Comparison of ENCODE assay signal across 8 mouse cellular contexts in the genomic region with DNA sequence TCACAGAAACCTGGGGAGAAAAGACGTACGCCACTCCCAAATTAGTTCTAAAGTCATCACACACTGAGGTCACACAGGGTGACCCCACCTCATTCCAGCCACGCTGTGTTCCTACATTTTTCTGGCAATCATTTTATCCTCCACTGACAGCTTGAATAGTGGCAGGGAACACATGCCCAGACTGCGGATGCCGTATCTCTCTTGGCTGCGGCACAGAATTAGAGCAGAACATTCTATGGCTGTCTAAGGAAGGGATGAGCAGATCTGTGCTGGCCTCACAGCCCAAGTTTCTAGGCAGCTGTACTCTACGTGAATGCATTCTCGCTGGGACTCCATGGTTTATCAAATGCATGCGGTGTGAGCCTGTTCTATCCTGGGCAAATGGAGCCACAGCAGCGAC. TPM values are rescaled to one million over a fixed set of nuclear protein-coding genes. Genes with fewer than 3 reads are reported as not detected.
DNase-seq lines count a peak whose midpoint lies in the region; ATAC-seq and TF ChIP-seq lines count a peak whose summit lies in the region.

No protein-coding gene starts in this region.

- no peak overlapping the region for H3K4me2 ChIP-seq in intestine, embryonic 14.5 days (ENCODE audit: low read length)
- no peak overlapping the region for H3K4me2 ChIP-seq in intestine, embryonic 15.5 days (replicated peaks)

- no peak for ATAC-seq in intestine, embryonic 14.5 days (replicated peaks; ENCODE audit: low FRiP score, low TSS enrichment, low read depth)
- no peak; the same call in 1 of the 2 replicates for ATAC-seq in intestine, embryonic 15.5 days
- no peak for ATAC-seq in granulocyte monocyte progenitor cell, adult 5-6 weeks (replicated peaks; ENCODE audit: poor library complexity, severe bottlenecking)
- ATAC-seq in megakaryocyte-erythroid progenitor cell, adult 5-6 weeks (replicated peaks; ENCODE audit: low FRiP score, low TSS enrichment, poor library complexity, severe bottlenecking), result no peak

- H3K9ac ChIP-seq in intestine, embryonic 14.5 days (ENCODE audit: low read length), result no peak overlapping the region
- no peak overlapping the region for H3K9ac ChIP-seq in intestine, embryonic 15.5 days
- H3K9ac ChIP-seq in heart, adult 2 months (ENCODE audit: low read depth, low read length), result no peak overlapping the region

- H3K36me3 ChIP-seq in intestine, embryonic 14.5 days (ENCODE audit: control insufficient read depth, insufficient read depth, low read length), result no peaks in the 10 kb centered on the region
- no peaks in the 10 kb centered on the region for H3K36me3 ChIP-seq in intestine, embryonic 15.5 days
- no peaks in the 10 kb centered on the region for H3K36me3 ChIP-seq in heart, adult 2 months (ENCODE audit: control insufficient read depth, insufficient read depth, low read length)
- H3K36me3 ChIP-seq in limb, embryonic 10.5 days, result no peaks in the 10 kb centered on the region

- H3K27me3 ChIP-seq in intestine, embryonic 14.5 days (replicated peaks; ENCODE audit: control insufficient read depth, insufficient read depth, low read length), result no peaks in the 10 kb centered on the region
- no peaks in the 10 kb centered on the region for H3K27me3 ChIP-seq in intestine, embryonic 15.5 days (replicated peaks)
- H3K27me3 ChIP-seq in heart, adult 2 months (ENCODE audit: control insufficient read depth, insufficient read depth, low read length), result no peaks in the 10 kb centered on the region
- no peaks in the 10 kb centered on the region for H3K27me3 ChIP-seq in limb, embryonic 10.5 days (ENCODE audit: low read depth, poor library complexity, severe bottlenecking)

- H3K4me1 ChIP-seq in intestine, embryonic 14.5 days (replicated peaks; ENCODE audit: control insufficient read depth, insufficient read depth, low read length), result peaks cover 10% of the 10 kb centered on the region; the same call in 1 of the 2 replicates
- peaks cover 13% of the 10 kb centered on the region for H3K4me1 ChIP-seq in intestine, embryonic 15.5 days (replicated peaks)
- peaks cover 27% of the 10 kb centered on the region for H3K4me1 ChIP-seq in heart, adult 2 months (ENCODE audit: control insufficient read depth, insufficient read depth, low read length)
- H3K4me1 ChIP-seq in limb, embryonic 10.5 days, result peaks cover 61% of the 10 kb centered on the region

- TF ChIP-seq CTCF in heart, adult 2 months (IDR thresholded peaks at IDR 0.05), result no peak

- intact Hi-C loops in heart, adult 2 months (cut with DNase I), result loop anchor here (2.0 kb wide), 1 partner anchor 23 kb away; no protein-coding TSS in a partner anchor

- H3K27ac ChIP-seq in intestine, embryonic 14.5 days (ENCODE audit: low read depth), result peak overlapping the region; percentile 12; the same call in 1 of the 2 replicates
- no peak overlapping the region for H3K27ac ChIP-seq in intestine, embryonic 15.5 days
- peak overlapping the region; percentile 83 for H3K27ac ChIP-seq in heart, adult 2 months
- H3K27ac ChIP-seq in limb, embryonic 10.5 days, result peak overlapping the region; percentile 91; the same call in 1 of the 2 replicates

- DNase-seq in intestine, embryonic 14.5 days (ENCODE audit: low spot score), result no peak
- DNase-seq in cerebellum, adult 11-12 months, result peak; percentile 51
- peak; percentile 46 to 66 for DNase-seq in heart, adult 2 months
- no peak for DNase-seq in limb, embryonic 10.5 days (ENCODE audit: low spot score)
- no peak for DNase-seq in ovary, postnatal 36 days (ENCODE audit: low spot score)

- TF ChIP-seq POLR2A in heart, adult 2 months (IDR thresholded peaks at IDR 0.05; ENCODE audit: insufficient read depth, low read depth, low read length), result no peak; the same call in 1 of the 2 replicates

- no peak overlapping the region for H3K4me3 ChIP-seq in intestine, embryonic 14.5 days (ENCODE audit: low read depth, low read length)
- no peak overlapping the region for H3K4me3 ChIP-seq in intestine, embryonic 15.5 days (replicated peaks)
- H3K4me3 ChIP-seq in heart, adult 2 months, result no peak overlapping the region
- no peak overlapping the region for H3K4me3 ChIP-seq in limb, embryonic 10.5 days

- peak; percentile 75; the same call in 1 of the 2 replicates for TF ChIP-seq EP300 in heart, adult 2 months (IDR thresholded peaks at IDR 0.05; ENCODE audit: insufficient read depth, low read depth, low read length)

- H3K79me2 ChIP-seq in heart, adult 2 months (replicated peaks; ENCODE audit: control insufficient read depth, insufficient read depth, low read length), result no peaks in the 10 kb centered on the region

- 72% methylated on average over 10 of the region's 10 CpGs for WGBS in intestine, embryonic 14.5 days
- 77% methylated on average over 10 of the region's 10 CpGs for WGBS in intestine, embryonic 15.5 days
- 45% methylated on average over 10 of the region's 10 CpGs for WGBS in heart, adult 2 months
- 68% methylated on average over 10 of the region's 10 CpGs for WGBS in limb, embryonic 10.5 days

- no peaks in the 10 kb centered on the region for H3K9me3 ChIP-seq in intestine, embryonic 14.5 days (ENCODE audit: control insufficient read depth, low read length)
- no peaks in the 10 kb centered on the region for H3K9me3 ChIP-seq in intestine, embryonic 15.5 days
- no peaks in the 10 kb centered on the region for H3K9me3 ChIP-seq in limb, embryonic 10.5 days (replicated peaks)

RNA-seq across cellular contexts. Expression of a gene that starts 40.6 kb away (rescaled TPM):
- 1.1 and 2.1 TPM in 2 replicates for polyA plus RNA-seq in intestine, embryonic 14.5 days (2014; fragmentation: Nextera tagmentation; extraction: Ambion mirVana)
- 3.9 and 5.4 TPM in 2 replicates for polyA plus RNA-seq in intestine, embryonic 15.5 days (2015; fragmentation: Nextera tagmentation; extraction: Ambion mirVana)
- total RNA-seq in heart, adult 2 months (2021), result 1 to 10 TPM; 1.1 to 2.1 TPM
- polyA plus RNA-seq in heart, adult 2 months (2012; rRNA removed), result 7.7 and 9.4 TPM in 2 replicates
- not detected in 2 replicates for polyA plus RNA-seq in limb, embryonic 10.5 days (2016; fragmentation: Nextera tagmentation; extraction: Ambion mirVana)
- not detected in 2 replicates for total RNA-seq in granulocyte monocyte progenitor cell, adult 5-6 weeks (2014; fragmentation: Nextera tagmentation)
- total RNA-seq in granulocyte monocyte progenitor cell, adult 5-6 weeks (2017), result not detected in 2 replicates
- total RNA-seq in megakaryocyte-erythroid progenitor cell, adult 5-6 weeks (2014; fragmentation: Nextera tagmentation), result not detected in 2 replicates
- not detected in 2 replicates for total RNA-seq in megakaryocyte-erythroid progenitor cell, adult 5-6 weeks (2017)

RNA-seq across cellular contexts. Expression of a gene that starts 42.5 kb away (rescaled TPM):
- polyA plus RNA-seq in intestine, embryonic 14.5 days (2014; fragmentation: Nextera tagmentation; extraction: Ambion mirVana), result 10.8 and 13.1 TPM in 2 replicates
- polyA plus RNA-seq in intestine, embryonic 15.5 days (2015; fragmentation: Nextera tagmentation; extraction: Ambion mirVana), result 9.5 and 9.6 TPM in 2 replicates
- total RNA-seq in heart, adult 2 months (2021), result 1 to 10 TPM; 4.7 to 6.5 TPM
- polyA plus RNA-seq in heart, adult 2 months (2012; rRNA removed), result 18.0 and 19.1 TPM in 2 replicates
- polyA plus RNA-seq in limb, embryonic 10.5 days (2016; fragmentation: Nextera tagmentation; extraction: Ambion mirVana), result 2.5 and 3.1 TPM in 2 replicates
- not detected in 2 replicates for total RNA-seq in granulocyte monocyte progenitor cell, adult 5-6 weeks (2014; fragmentation: Nextera tagmentation)
- 0.82 TPM in 1 of 2 replicates, not detected in the other for total RNA-seq in granulocyte monocyte progenitor cell, adult 5-6 weeks (2017)
- not detected in 2 replicates for total RNA-seq in megakaryocyte-erythroid progenitor cell, adult 5-6 weeks (2014; fragmentation: Nextera tagmentation)
- not detected in 2 replicates for total RNA-seq in megakaryocyte-erythroid progenitor cell, adult 5-6 weeks (2017)

Comparison
In these comparisons a context has a peak if more than half of its experiments do, and no peak if none do; other contexts are left out.
1. DNase-seq: peak in cerebellum, adult 11-12 months (single experiment) and heart, adult 2 months (2 of 2); none in intestine, embryonic 14.5 days (single experiment), limb, embryonic 10.5 days (single experiment) and ovary, postnatal 36 days (single experiment).